Mouse (Mus musculus): ENCODE results near the gene Glis2.

GRCm38 (mm10) chr16:4658781-4659245, 64.3 kb downstream of the Glis2 start:
- TF ChIP-seq CTCF (IDR thresholded peaks at IDR 0.05; ENCODE audit: control insufficient read depth, insufficient read depth, insufficient read length) (no peak), USF1 (IDR thresholded peaks at IDR 0.05; ENCODE audit: low read depth) (no peak), CEBPB (IDR thresholded peaks at IDR 0.05; ENCODE audit: low read depth) (no peak), MYOD1 (IDR thresholded peaks at IDR 0.05; ENCODE audit: control insufficient read depth, insufficient read length, low read depth) (no peak)

All from C2C12 (cell line).